Mouse (Mus musculus) urinary bladder, postnatal 25 days (tissue): ENCODE data around the gene Gm20903.
"Not testable (repeated sequence)": the region's sequence is repeated elsewhere in the genome, so short reads cannot be mapped to it uniquely, and the experiment has no call there.

Experiments
- DNase-seq: peaks from one replicate; pipeline ENCODE4 v3.0.0; 2022; ENCODE audit warnings: low spot score

Gene Gm20903

GRCm38 (mm10) chrY:73669015-73669414 lies at the start of gene Gm20903:
TSS of gene Gm20903 (plus strand) at chrY:73669315.
- DNase-seq, result not testable (repeated sequence)
